Mouse (Mus musculus): ENCODE results near the gene Kcnn3. TPM values are rescaled to one million over a fixed set of nuclear protein-coding genes. Genes with fewer than 3 reads are reported as not detected.

Gene Kcnn3
- polyA plus RNA-seq, 2 experiments: 0.03 TPM; not detected in 1

DNA sequence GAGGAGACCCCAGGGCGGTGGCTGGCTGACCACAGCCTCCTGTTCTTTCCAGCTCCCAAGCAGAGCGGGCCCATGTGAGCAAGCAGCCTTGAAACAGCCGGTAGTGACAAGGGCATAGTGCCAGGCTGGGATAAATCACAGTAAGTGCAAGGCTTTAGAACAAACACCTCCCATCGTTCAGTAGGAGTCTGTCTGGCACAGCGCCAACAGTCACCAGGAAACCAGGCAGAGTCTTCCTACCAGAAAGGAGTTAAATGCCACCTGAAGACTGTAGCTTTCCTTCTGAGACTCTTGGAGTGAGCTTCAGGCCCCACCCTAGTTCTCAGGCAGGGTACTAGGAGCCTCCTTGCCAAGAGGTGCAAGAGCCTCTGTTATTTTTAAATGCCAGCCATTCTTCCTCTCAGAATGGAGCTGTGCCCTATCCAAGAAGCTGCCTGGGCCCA, 126.9 kb downstream of the Kcnn3 start:
- H3K36me3 ChIP-seq (replicated peaks; ENCODE audit: control insufficient read depth, insufficient read depth, low read depth): no peaks in the 10 kb centered on the region
- no peaks in the 10 kb centered on the region for H3K9me3 ChIP-seq (ENCODE audit: control insufficient read depth, low read length)
- no peak overlapping the region for H3K27ac ChIP-seq
- TF ChIP-seq EP300 (IDR thresholded peaks at IDR 0.05; ENCODE audit: low read depth) (no peak), CTCF (IDR thresholded peaks at IDR 0.05; ENCODE audit: low read depth) (no peak)
- WGBS (ENCODE audit: insufficient replicate concordance): 55% methylated on average over 5 of the region's 5 CpGs
- no peak overlapping the region for H3K9ac ChIP-seq (replicated peaks)
- no peak overlapping the region for H3K4me3 ChIP-seq (ENCODE audit: insufficient read depth in 1 of 2, low read depth in 2 of 2, low read length in 2 of 2)
- ATAC-seq (ENCODE audit: insufficient read depth): no peak
- H3K4me1 ChIP-seq (replicated peaks; ENCODE audit: control insufficient read depth in 2 of 2, insufficient read depth in 2 of 2, low read length in 1 of 2): no peaks in the 10 kb centered on the region
- DNase-seq (ENCODE audit: low read depth in 3 of 3, low spot score in 3 of 3): no peak
- no peak overlapping the region for H3K4me2 ChIP-seq (ENCODE audit: low read depth)
- H3K27me3 ChIP-seq (ENCODE audit: control insufficient read depth, insufficient read depth, low read length): no peaks in the 10 kb centered on the region

DNA sequence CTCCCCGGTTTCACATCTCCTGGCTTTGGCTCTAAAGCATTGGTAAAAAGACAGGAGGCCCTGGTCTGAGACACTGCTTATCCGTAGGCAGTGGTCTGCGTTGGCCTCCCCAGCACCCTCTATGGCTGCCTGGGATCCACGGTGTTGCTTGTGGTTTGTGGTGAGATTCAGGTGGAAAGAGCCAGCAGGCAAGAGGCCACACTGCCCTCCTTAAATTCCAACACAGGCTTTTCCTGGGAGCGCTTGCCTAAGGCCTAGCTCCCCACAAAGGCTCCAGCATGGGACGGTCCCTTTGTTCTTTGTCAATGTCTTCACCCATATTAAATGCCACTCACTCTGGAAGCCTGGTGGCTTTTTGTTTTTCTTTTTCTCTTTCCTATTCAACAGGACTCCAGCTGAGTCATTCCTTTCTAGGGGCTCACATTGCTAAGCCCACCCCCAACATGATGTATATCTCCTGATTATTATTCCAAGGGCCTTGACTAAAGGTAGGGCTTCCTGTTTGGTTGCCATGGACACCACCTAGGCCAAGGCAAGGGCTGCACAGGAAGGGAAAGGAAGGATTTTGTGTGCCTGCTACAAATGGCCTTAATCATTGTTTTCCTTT, 127.4 kb downstream of the Kcnn3 start:
- no peak for ATAC-seq (ENCODE audit: insufficient read depth)
- Histone ChIP-seq H3K4me3 (ENCODE audit: insufficient read depth in 1 of 2, low read depth in 2 of 2, low read length in 2 of 2) (no peak overlapping the region), H3K4me1 (replicated peaks; ENCODE audit: control insufficient read depth in 2 of 2, insufficient read depth in 2 of 2, low read length in 1 of 2) (no peaks in the 10 kb centered on the region), H3K9ac (replicated peaks) (no peak overlapping the region), H3K27ac (no peak overlapping the region), H3K27me3 (ENCODE audit: control insufficient read depth, insufficient read depth, low read length) (no peaks in the 10 kb centered on the region), H3K36me3 (replicated peaks; ENCODE audit: control insufficient read depth, insufficient read depth, low read depth) (no peaks in the 10 kb centered on the region), H3K9me3 (ENCODE audit: control insufficient read depth, low read length) (no peaks in the 10 kb centered on the region), H3K4me2 (ENCODE audit: low read depth) (no peak overlapping the region)
- no peak for DNase-seq (ENCODE audit: low read depth in 3 of 3, low spot score in 3 of 3)
- 51% methylated on average over 6 of the region's 6 CpGs for WGBS (ENCODE audit: insufficient replicate concordance)
- TF ChIP-seq CTCF (IDR thresholded peaks at IDR 0.05; ENCODE audit: low read depth) (no peak), EP300 (IDR thresholded peaks at IDR 0.05; ENCODE audit: low read depth) (no peak)

GRCm38 (mm10) chr3:89649890-89650289, 129.9 kb downstream of the Kcnn3 start:
- Histone ChIP-seq H3K9me3 (ENCODE audit: control insufficient read depth, low read length) (no peaks in the 10 kb centered on the region), H3K4me1 (replicated peaks; ENCODE audit: control insufficient read depth in 2 of 2, insufficient read depth in 2 of 2, low read length in 1 of 2) (no peaks in the 10 kb centered on the region), H3K27ac (no peak overlapping the region), H3K4me3 (ENCODE audit: insufficient read depth in 1 of 2, low read depth in 2 of 2, low read length in 2 of 2) (no peak overlapping the region), H3K4me2 (ENCODE audit: low read depth) (no peak overlapping the region), H3K27me3 (ENCODE audit: control insufficient read depth, insufficient read depth, low read length) (no peaks in the 10 kb centered on the region), H3K9ac (replicated peaks) (no peak overlapping the region), H3K36me3 (replicated peaks; ENCODE audit: control insufficient read depth, insufficient read depth, low read depth) (no peaks in the 10 kb centered on the region)
- ATAC-seq (ENCODE audit: insufficient read depth) (no peak), DNase-seq (ENCODE audit: low read depth in 3 of 3, low spot score in 3 of 3) (no peak)
- WGBS (ENCODE audit: insufficient replicate concordance): 77% methylated on average over 7 of the region's 7 CpGs
- TF ChIP-seq EP300 (IDR thresholded peaks at IDR 0.05; ENCODE audit: low read depth): no peak
- no peak for TF ChIP-seq CTCF (IDR thresholded peaks at IDR 0.05; ENCODE audit: low read depth)

GRCm38 (mm10) chr3:89653231-89653954, 133.4 kb downstream of the Kcnn3 start:
- H3K27ac ChIP-seq: no peak overlapping the region
- no peak for ATAC-seq (ENCODE audit: insufficient read depth)
- no peak for DNase-seq (ENCODE audit: low read depth in 3 of 3, low spot score in 3 of 3)
- no peak overlapping the region for H3K9ac ChIP-seq (replicated peaks)
- H3K9me3 ChIP-seq (ENCODE audit: control insufficient read depth, low read length): no peaks in the 10 kb centered on the region
- H3K4me2 ChIP-seq (ENCODE audit: low read depth): no peak overlapping the region
- H3K4me3 ChIP-seq (ENCODE audit: insufficient read depth in 1 of 2, low read depth in 2 of 2, low read length in 2 of 2): no peak overlapping the region
- peaks cover 0 to 3% of the 10 kb centered on the region in 2 experiments; a peak in 2 of 4 replicates for H3K4me1 ChIP-seq (replicated peaks; ENCODE audit: control insufficient read depth in 2 of 2, insufficient read depth in 2 of 2, low read length in 1 of 2)
- H3K36me3 ChIP-seq (replicated peaks; ENCODE audit: control insufficient read depth, insufficient read depth, low read depth): no peaks in the 10 kb centered on the region
- TF ChIP-seq CTCF (IDR thresholded peaks at IDR 0.05; ENCODE audit: low read depth): no peak
- no peak for TF ChIP-seq EP300 (IDR thresholded peaks at IDR 0.05; ENCODE audit: low read depth)
- WGBS (ENCODE audit: insufficient replicate concordance): 58% methylated on average over 12 of the region's 12 CpGs
- no peaks in the 10 kb centered on the region for H3K27me3 ChIP-seq (ENCODE audit: control insufficient read depth, insufficient read depth, low read length)

GRCm38 (mm10) chr3:89657092-89657491, 137.1 kb downstream of the Kcnn3 start:
- Histone ChIP-seq H3K4me2 (ENCODE audit: low read depth) (no peak overlapping the region), H3K36me3 (replicated peaks; ENCODE audit: control insufficient read depth, insufficient read depth, low read depth) (no peaks in the 10 kb centered on the region), H3K9me3 (ENCODE audit: control insufficient read depth, low read length) (no peaks in the 10 kb centered on the region), H3K4me3 (ENCODE audit: insufficient read depth in 1 of 2, low read depth in 2 of 2, low read length in 2 of 2) (no peak overlapping the region), H3K27me3 (ENCODE audit: control insufficient read depth, insufficient read depth, low read length) (no peaks in the 10 kb centered on the region), H3K9ac (replicated peaks) (no peak overlapping the region), H3K27ac (no peak overlapping the region), H3K4me1 (replicated peaks; ENCODE audit: control insufficient read depth in 2 of 2, insufficient read depth in 2 of 2, low read length in 1 of 2) (peaks cover 0 to 3% of the 10 kb centered on the region in 2 experiments; a peak in 2 of 4 replicates)
- ATAC-seq (ENCODE audit: insufficient read depth) (no peak), DNase-seq (ENCODE audit: low read depth in 3 of 3, low spot score in 3 of 3) (no peak)
- WGBS (ENCODE audit: insufficient replicate concordance): 54% methylated on average over 5 of the region's 5 CpGs
- TF ChIP-seq EP300 (IDR thresholded peaks at IDR 0.05; ENCODE audit: low read depth) (no peak), CTCF (IDR thresholded peaks at IDR 0.05; ENCODE audit: low read depth) (no peak)
